Mouse (Mus musculus): ENCODE measurements at regions not wholly inside any gene's neighbourhood (a gene's known extent, or its start where the extent isn't known, plus 50 kb on each side); places are given as distances from the start of the nearest gene placed in this dataset.

- no peak for TF ChIP-seq POLR2A (IDR thresholded peaks at IDR 0.05; ENCODE audit: extremely low read depth, insufficient read depth, low read length)
- no peak for TF ChIP-seq CTCF (IDR thresholded peaks at IDR 0.05; ENCODE audit: extremely low read depth, insufficient read depth, low read length)
These were observed 62.5 kb upstream of the Mad2l1 start for GRCm38 (mm10) chr6:66472697-66473096.

Data from cortical plate, adult 2 months (tissue).